Mouse (Mus musculus): ENCODE results near the gene Arid3a. TPM values are rescaled to one million over a fixed set of nuclear protein-coding genes. Genes with fewer than 3 reads are reported as not detected.
A peak's percentile ranks its signal among the peaks of the same experiment; 100 is the strongest.

Gene Arid3a
- total and polyA plus RNA-seq, 3 experiments = 48.4 to 114 (median 94.4) TPM

- peaks cover 79 to 96% of the 10 kb centered on the region in 2 experiments for H3K4me1 ChIP-seq (ENCODE audit: control insufficient read depth in 1 of 2, insufficient read depth in 2 of 2)
- peak overlapping the region; percentile 43; the same call in 1 of the 2 replicates for H3K9ac ChIP-seq (ENCODE audit: insufficient read depth, low read depth)
- peak overlapping the region; percentile 97 for H3K27ac ChIP-seq (ENCODE audit: insufficient read depth, low read depth)
- dilution Hi-C loops (cut with MboI; ENCODE audit: extremely low pct_ligation_motif_present, extremely low pct_unique_long_range_greater_than_20kb, low sequenced_read_pairs) = no loop called here
- peaks cover 86% of the 10 kb centered on the region for H3K79me2 ChIP-seq (replicated peaks; ENCODE audit: control insufficient read depth, extremely low read depth, insufficient read depth, poor library complexity, severe bottlenecking)
- TF ChIP-seq NRF1 (IDR thresholded peaks at IDR 0.05; ENCODE audit: low read depth, low read length) (no peak), BHLHE40 (IDR thresholded peaks at IDR 0.05; ENCODE audit: low read depth, low read length) (peak; percentile 60), JUN (IDR thresholded peaks at IDR 0.05; ENCODE audit: insufficient read depth, low read depth, low read length) (no peak)
- H3K36me3 ChIP-seq (replicated peaks in 1 of 2; ENCODE audit: control insufficient read depth in 1 of 2, insufficient read depth in 1 of 2, low read length in 1 of 2) = peaks cover 67 to 91% of the 10 kb centered on the region in 2 experiments
- no peaks in the 10 kb centered on the region for H3K27me3 ChIP-seq (replicated peaks)
- in situ Hi-C loops (cut with MboI; ENCODE audit: low pct_ligation_motif_present, low pct_unique_long_range_greater_than_20kb, low sequenced_read_pairs) = no loop called here
- peak overlapping the region; percentile 33 for H3K4me2 ChIP-seq (ENCODE audit: insufficient read depth, low read depth, poor library complexity, severe bottlenecking)
- DNase-seq (ENCODE audit: extremely low read depth) = no peak
- no peaks in the 10 kb centered on the region for H3K9me3 ChIP-seq (replicated peaks; ENCODE audit: low read length)
- peak overlapping the region in 1 of 3 experiments; percentile 40 for H3K4me3 ChIP-seq (replicated peaks in 1 of 3; ENCODE audit: low read depth in 2 of 3, low read length in 2 of 3, poor library complexity in 1 of 3)
These were observed 10.1 kb downstream of the Arid3a start for GRCm38 (mm10) chr10:79936911-79937441.

DNA sequence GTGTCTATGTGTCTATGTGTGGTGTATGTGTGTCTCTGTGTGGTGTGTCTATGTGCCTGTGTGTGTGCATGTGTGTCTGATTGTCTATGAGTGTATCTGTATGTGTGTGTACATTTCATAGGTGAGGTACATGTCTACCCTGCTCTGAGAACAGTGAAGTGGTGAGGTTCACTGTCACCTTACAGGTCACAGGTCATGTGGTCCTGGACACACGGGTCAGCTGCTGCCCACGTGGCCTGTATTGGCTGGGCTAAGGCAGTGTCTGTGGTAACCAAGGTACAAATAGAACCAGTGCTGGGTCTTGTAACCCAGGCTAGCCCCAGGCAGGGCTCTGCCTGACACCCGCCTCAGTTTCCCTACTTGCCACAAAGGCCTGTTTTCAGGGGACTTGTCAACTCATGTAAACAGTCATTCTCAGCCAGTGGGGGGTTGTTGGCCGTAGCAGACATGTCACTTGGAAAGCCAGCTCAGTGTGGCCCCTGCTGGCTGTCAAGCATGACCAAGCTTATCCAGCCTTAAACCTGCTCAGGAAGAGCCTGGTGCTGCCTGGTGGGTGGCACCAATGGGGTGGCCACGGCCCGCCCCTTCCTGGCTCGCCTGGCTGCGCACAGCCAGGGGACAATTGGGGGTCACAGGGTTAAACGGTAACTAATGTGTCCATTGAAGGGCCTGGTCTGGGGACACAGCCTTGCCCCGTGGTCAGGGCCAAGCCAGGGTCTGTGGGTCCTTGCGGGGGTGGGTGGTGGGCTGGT is 11.1 kb downstream of the Arid3a start:
- Histone ChIP-seq H3K4me3 (replicated peaks in 1 of 3; ENCODE audit: low read depth in 2 of 3, low read length in 2 of 3, poor library complexity in 1 of 3) (peak overlapping the region in 1 of 3 experiments; percentile 40), H3K4me1 (ENCODE audit: control insufficient read depth in 1 of 2, insufficient read depth in 2 of 2) (peaks cover 79 to 96% of the 10 kb centered on the region in 2 experiments), H3K9ac (ENCODE audit: insufficient read depth, low read depth) (no peak overlapping the region), H3K79me2 (replicated peaks; ENCODE audit: control insufficient read depth, extremely low read depth, insufficient read depth, poor library complexity, severe bottlenecking) (peaks cover 86% of the 10 kb centered on the region), H3K9me3 (replicated peaks; ENCODE audit: low read length) (no peaks in the 10 kb centered on the region), H3K27ac (ENCODE audit: insufficient read depth, low read depth) (peak overlapping the region; percentile 97), H3K4me2 (ENCODE audit: insufficient read depth, low read depth, poor library complexity, severe bottlenecking) (no peak overlapping the region; the same call in 1 of the 2 replicates), H3K27me3 (replicated peaks) (no peaks in the 10 kb centered on the region), H3K36me3 (replicated peaks in 1 of 2; ENCODE audit: control insufficient read depth in 1 of 2, insufficient read depth in 1 of 2, low read length in 1 of 2) (peaks cover 61 to 90% of the 10 kb centered on the region in 2 experiments)
- DNase-seq (ENCODE audit: extremely low read depth) = no peak
- TF ChIP-seq MXI1 (IDR thresholded peaks at IDR 0.05; ENCODE audit: low read depth, low read length) (peak; percentile 55), ZC3H11A (IDR thresholded peaks at IDR 0.05; ENCODE audit: low read depth, low read length) (no peak), RAD21 (IDR thresholded peaks at IDR 0.05; ENCODE audit: low read depth, low read length) (no peak), POLR2A (IDR thresholded peaks at IDR 0.05; ENCODE audit: low read depth, low read length) (peak; percentile 23; the same call in 1 of the 2 replicates), BHLHE40 (IDR thresholded peaks at IDR 0.05; ENCODE audit: low read depth, low read length) (no peak), TCF12 (IDR thresholded peaks at IDR 0.05; ENCODE audit: low read depth, low read length) (0 out of 2 replicates have a peak, but pooled peaks have one; percentile 2), CTCF (conservative IDR thresholded peaks at IDR 0.05 in 1 of 2, IDR thresholded peaks at IDR 0.05 in 1 of 2; ENCODE audit: low read depth in 2 of 2, low read length in 2 of 2) (peak in 1 of 2 experiments; percentile 5; a peak in 1 of 4 replicates), CHD1 (IDR thresholded peaks at IDR 0.05; ENCODE audit: low read depth, low read length) (0 out of 2 replicates have a peak, but pooled peaks have one; percentile 37), MYC (IDR thresholded peaks at IDR 0.05; ENCODE audit: low read depth, low read length) (peak; percentile 31; the same call in 1 of the 2 replicates), USF1 (IDR thresholded peaks at IDR 0.05; ENCODE audit: low read depth, low read length) (peak; percentile 48), MAZ (IDR thresholded peaks at IDR 0.05; ENCODE audit: low read depth, low read length) (no peak)
- dilution Hi-C loops (cut with MboI; ENCODE audit: extremely low pct_ligation_motif_present, extremely low pct_unique_long_range_greater_than_20kb, low sequenced_read_pairs) (no loop called here), in situ Hi-C loops (cut with MboI; ENCODE audit: low pct_ligation_motif_present, low pct_unique_long_range_greater_than_20kb, low sequenced_read_pairs) (no loop called here)
